20 mouse cellular contexts compared by ENCODE assay signal in genomic region chr7:28367663-28368275, GRCm38 (mm10). TPM values are rescaled to one million over a fixed set of nuclear protein-coding genes. Genes with fewer than 3 reads are reported as not detected.
DNase-seq lines count a peak whose midpoint lies in the region; ATAC-seq and TF ChIP-seq lines count a peak whose summit lies in the region.
"Had no signal": no experiment of that assay in that cellular context is flagged by ENCODE, and none has a peak within 500 bp of the region (broad histone marks: within the 10 kb centered on the region; RNA-seq: fewer than 3 reads in every experiment).

No protein-coding gene starts in this region.

- H3K27me3 ChIP-seq in heart, postnatal 0 days (ENCODE audit: control insufficient read depth, insufficient read depth, low read length): no peaks in the 10 kb centered on the region
- no peaks in the 10 kb centered on the region for H3K27me3 ChIP-seq in midbrain, embryonic 10.5 days (ENCODE audit: low read depth, poor library complexity, severe bottlenecking)
- no peaks in the 10 kb centered on the region for H3K27me3 ChIP-seq in midbrain, embryonic 15.5 days (replicated peaks)
- no peaks in the 10 kb centered on the region for H3K27me3 ChIP-seq in embryonic facial prominence, embryonic 10.5 days (replicated peaks; ENCODE audit: low read depth, poor library complexity, severe bottlenecking)
- H3K27me3 ChIP-seq: heart, embryonic 13.5 days; limb, embryonic 12.5 days had no signal

- intact Hi-C loops in heart, postnatal 14 days (cut with DNase I): loop anchor here (2.0 kb wide), 1 partner anchor 15 kb away; no protein-coding TSS in a partner anchor

- no peak overlapping the region for H3K4me3 ChIP-seq in heart, postnatal 0 days (ENCODE audit: low read depth, low read length)
- 0 out of 2 replicates have a peak overlapping the region, but pooled peaks have one; percentile 6 for H3K4me3 ChIP-seq in midbrain, embryonic 10.5 days
- no peak overlapping the region for H3K4me3 ChIP-seq in midbrain, embryonic 15.5 days
- H3K4me3 ChIP-seq in embryonic facial prominence, embryonic 10.5 days: 0 out of 2 replicates have a peak overlapping the region, but pooled peaks have one; percentile 3
- H3K4me3 ChIP-seq: heart, embryonic 13.5 days; limb, embryonic 12.5 days; liver, embryonic 12.5 days; megakaryocyte, embryonic 14.5 days had no signal

- peaks cover 12% of the 10 kb centered on the region; the same call in 1 of the 2 replicates for H3K4me1 ChIP-seq in heart, postnatal 0 days (ENCODE audit: control insufficient read depth, insufficient read depth)
- peaks cover 27% of the 10 kb centered on the region for H3K4me1 ChIP-seq in midbrain, embryonic 10.5 days
- H3K4me1 ChIP-seq in midbrain, embryonic 15.5 days: peaks cover 20% of the 10 kb centered on the region
- H3K4me1 ChIP-seq in embryonic facial prominence, embryonic 10.5 days: peaks cover 32% of the 10 kb centered on the region

- WGBS in heart, postnatal 0 days: 86% methylated on average over 16 of the region's 16 CpGs
- WGBS in midbrain, embryonic 10.5 days: 93% methylated on average over 16 of the region's 16 CpGs
- 90% methylated on average over 16 of the region's 16 CpGs for WGBS in midbrain, embryonic 15.5 days
- WGBS in embryonic facial prominence, embryonic 10.5 days: 91% methylated on average over 16 of the region's 16 CpGs

- peak; percentile 65 to 70 for DNase-seq in cerebellum, postnatal 10 days
- no peak for DNase-seq in heart, postnatal 0 days (ENCODE audit: low spot score)
- no peak for DNase-seq in heart, postnatal 14 days
- no peak for DNase-seq in midbrain, embryonic 10.5 days (ENCODE audit: low spot score)
- DNase-seq in embryonic facial prominence, embryonic 10.5 days (ENCODE audit: low spot score): no peak
- DNase-seq: adrenal gland, postnatal 14 days; cerebellum, adult 8-10 months; heart, postnatal 36 days; kidney, adult 9 months; kidney, postnatal 14 days; lung, adult 18-20 months; thymus, postnatal 14 days had no signal

- no peak for TF ChIP-seq CTCF in heart, postnatal 0 days (IDR thresholded peaks at IDR 0.05; ENCODE audit: low read depth)

- H3K9me3 ChIP-seq in heart, postnatal 0 days (replicated peaks; ENCODE audit: control insufficient read depth, low read length): no peaks in the 10 kb centered on the region
- H3K9me3 ChIP-seq in midbrain, embryonic 10.5 days (replicated peaks): no peaks in the 10 kb centered on the region
- H3K9me3 ChIP-seq in midbrain, embryonic 15.5 days: no peaks in the 10 kb centered on the region
- H3K9me3 ChIP-seq in embryonic facial prominence, embryonic 10.5 days: no peaks in the 10 kb centered on the region
- H3K9me3 ChIP-seq: heart, embryonic 13.5 days; limb, embryonic 12.5 days; liver, embryonic 12.5 days; megakaryocyte, embryonic 14.5 days had no signal

- no peak for TF ChIP-seq EP300 in heart, postnatal 0 days (IDR thresholded peaks at IDR 0.05; ENCODE audit: low read depth)

- no peak overlapping the region for H3K4me2 ChIP-seq in heart, postnatal 0 days (ENCODE audit: low read depth, low read length)
- H3K4me2 ChIP-seq in midbrain, embryonic 15.5 days: no peak overlapping the region
- H3K4me2 ChIP-seq: heart, embryonic 13.5 days; limb, embryonic 12.5 days; liver, embryonic 12.5 days had no signal

- peaks cover 66% of the 10 kb centered on the region for H3K36me3 ChIP-seq in heart, postnatal 0 days (replicated peaks; ENCODE audit: control insufficient read depth, insufficient read depth, low read length)
- H3K36me3 ChIP-seq in midbrain, embryonic 10.5 days: peaks cover 79% of the 10 kb centered on the region
- 0 out of 2 replicates have a peak, but pooled peaks cover 10% of the 10 kb centered on the region for H3K36me3 ChIP-seq in midbrain, embryonic 15.5 days (replicated peaks)
- peaks cover 80% of the 10 kb centered on the region for H3K36me3 ChIP-seq in embryonic facial prominence, embryonic 10.5 days (replicated peaks)

- no peak overlapping the region for H3K27ac ChIP-seq in heart, postnatal 0 days (ENCODE audit: low read depth)
- H3K27ac ChIP-seq in midbrain, embryonic 10.5 days (replicated peaks): no peak overlapping the region
- no peak overlapping the region for H3K27ac ChIP-seq in midbrain, embryonic 15.5 days
- no peak overlapping the region for H3K27ac ChIP-seq in embryonic facial prominence, embryonic 10.5 days (replicated peaks)
- H3K27ac ChIP-seq: heart, embryonic 13.5 days; limb, embryonic 12.5 days; liver, embryonic 12.5 days had no signal

- H3K9ac ChIP-seq in heart, postnatal 0 days (replicated peaks; ENCODE audit: low read depth, low read length): 0 out of 2 replicates have a peak overlapping the region, but pooled peaks have one; percentile 8
- H3K9ac ChIP-seq in midbrain, embryonic 15.5 days: no peak overlapping the region
- H3K9ac ChIP-seq: limb, embryonic 12.5 days; liver, embryonic 12.5 days had no signal

- no peak for ATAC-seq in cerebellum, adult (ENCODE audit: insufficient number of reproducible peaks, low FRiP score, low TSS enrichment)
- no peak for ATAC-seq in heart, postnatal 0 days (ENCODE audit: insufficient read depth, low read depth)
- ATAC-seq in midbrain, embryonic 15.5 days (replicated peaks): no peak
- ATAC-seq: hindbrain, embryonic 16.5 days; intestine, embryonic 16.5 days; liver, embryonic 12.5 days had no signal

RNA-seq across cellular contexts. Expression of gene Plekhg2, which starts 4.6 kb away (rescaled TPM):
- 23.5 and 41.7 TPM in 2 replicates for total RNA-seq in heart, postnatal 0 days (2014; rRNA removed; ENCODE audit: low replicate concordance)
- polyA plus RNA-seq in heart, postnatal 0 days (2015; fragmentation: Nextera tagmentation; extraction: Ambion mirVana): 11.8 and 13.7 TPM in 2 replicates
- total RNA-seq in heart, postnatal 14 days (2021): 10 to 100 TPM; 32.1 to 32.5 TPM
- polyA plus RNA-seq in midbrain, embryonic 10.5 days (2016; fragmentation: Nextera tagmentation; extraction: Ambion mirVana): 69.7 and 82.9 TPM in 2 replicates
- 28.8 and 32.5 TPM in 2 replicates for polyA plus RNA-seq in midbrain, embryonic 15.5 days (2015; fragmentation: Nextera tagmentation; extraction: Ambion mirVana)
- polyA plus RNA-seq in embryonic facial prominence, embryonic 10.5 days (2016; fragmentation: Nextera tagmentation; extraction: Ambion mirVana): 93.4 and 101 TPM in 2 replicates

RNA-seq across cellular contexts. Expression of gene Zfp36, which starts 12.3 kb away (rescaled TPM):
- total RNA-seq in heart, postnatal 0 days (2014; rRNA removed; ENCODE audit: low replicate concordance): 10.8 and 19.2 TPM in 2 replicates
- 12.5 and 13.6 TPM in 2 replicates for polyA plus RNA-seq in heart, postnatal 0 days (2015; fragmentation: Nextera tagmentation; extraction: Ambion mirVana)
- 10 to 100 TPM; 25.7 to 27.6 TPM for total RNA-seq in heart, postnatal 14 days (2021)
- polyA plus RNA-seq in midbrain, embryonic 10.5 days (2016; fragmentation: Nextera tagmentation; extraction: Ambion mirVana): 4.6 and 5.1 TPM in 2 replicates
- 3.2 and 3.3 TPM in 2 replicates for polyA plus RNA-seq in midbrain, embryonic 15.5 days (2015; fragmentation: Nextera tagmentation; extraction: Ambion mirVana)
- polyA plus RNA-seq in embryonic facial prominence, embryonic 10.5 days (2016; fragmentation: Nextera tagmentation; extraction: Ambion mirVana): 5.6 and 5.7 TPM in 2 replicates

RNA-seq across cellular contexts. Expression of gene Rps16, which starts 17.3 kb away (rescaled TPM):
- total RNA-seq in heart, postnatal 0 days (2014; rRNA removed; ENCODE audit: low replicate concordance): 145 and 161 TPM in 2 replicates
- 481 and 513 TPM in 2 replicates for polyA plus RNA-seq in heart, postnatal 0 days (2015; fragmentation: Nextera tagmentation; extraction: Ambion mirVana)
- 100 to 1,000 TPM; 540 to 612 TPM for total RNA-seq in heart, postnatal 14 days (2021)
- 726 and 912 TPM in 2 replicates for polyA plus RNA-seq in midbrain, embryonic 10.5 days (2016; fragmentation: Nextera tagmentation; extraction: Ambion mirVana)
- polyA plus RNA-seq in midbrain, embryonic 15.5 days (2015; fragmentation: Nextera tagmentation; extraction: Ambion mirVana): 430 and 438 TPM in 2 replicates
- polyA plus RNA-seq in embryonic facial prominence, embryonic 10.5 days (2016; fragmentation: Nextera tagmentation; extraction: Ambion mirVana): 1,023 and 1,043 TPM in 2 replicates

RNA-seq across cellular contexts. Expression of gene Med29, which starts 24.7 kb away (rescaled TPM):
- total RNA-seq in heart, postnatal 0 days (2014; rRNA removed; ENCODE audit: low replicate concordance): 42.1 and 51.4 TPM in 2 replicates
- polyA plus RNA-seq in heart, postnatal 0 days (2015; fragmentation: Nextera tagmentation; extraction: Ambion mirVana): 44.1 and 45.8 TPM in 2 replicates
- total RNA-seq in heart, postnatal 14 days (2021): 10 to 100 TPM; 18.4 to 19.9 TPM
- polyA plus RNA-seq in midbrain, embryonic 10.5 days (2016; fragmentation: Nextera tagmentation; extraction: Ambion mirVana): 58.9 and 61.0 TPM in 2 replicates
- polyA plus RNA-seq in midbrain, embryonic 15.5 days (2015; fragmentation: Nextera tagmentation; extraction: Ambion mirVana): 46.6 and 47.0 TPM in 2 replicates
- polyA plus RNA-seq in embryonic facial prominence, embryonic 10.5 days (2016; fragmentation: Nextera tagmentation; extraction: Ambion mirVana): 61.9 and 62.6 TPM in 2 replicates

RNA-seq across cellular contexts. Expression of gene Paf1, which starts 25.0 kb away (rescaled TPM):
- total RNA-seq in heart, postnatal 0 days (2014; rRNA removed; ENCODE audit: low replicate concordance): 29.8 and 66.1 TPM in 2 replicates
- 54.2 and 56.5 TPM in 2 replicates for polyA plus RNA-seq in heart, postnatal 0 days (2015; fragmentation: Nextera tagmentation; extraction: Ambion mirVana)
- 10 to 100 TPM; 46.2 to 47.7 TPM for total RNA-seq in heart, postnatal 14 days (2021)
- 89.8 and 90.8 TPM in 2 replicates for polyA plus RNA-seq in midbrain, embryonic 10.5 days (2016; fragmentation: Nextera tagmentation; extraction: Ambion mirVana)
- 92.5 and 110 TPM in 2 replicates for polyA plus RNA-seq in midbrain, embryonic 15.5 days (2015; fragmentation: Nextera tagmentation; extraction: Ambion mirVana)
- 88.3 and 89.0 TPM in 2 replicates for polyA plus RNA-seq in embryonic facial prominence, embryonic 10.5 days (2016; fragmentation: Nextera tagmentation; extraction: Ambion mirVana)

Comparison
In these comparisons a context has a peak if more than half of its experiments do, and no peak if none do; other contexts are left out.
1. H3K4me3 ChIP-seq: peak in midbrain, embryonic 10.5 days (single experiment) and embryonic facial prominence, embryonic 10.5 days (single experiment); none in heart, postnatal 0 days (single experiment) and midbrain, embryonic 15.5 days (single experiment).
2. DNase-seq: peak in cerebellum, postnatal 10 days (2 of 2); none in heart, postnatal 0 days (single experiment), heart, postnatal 14 days (0 of 2), midbrain, embryonic 10.5 days (single experiment) and embryonic facial prominence, embryonic 10.5 days (single experiment).